Mouse (Mus musculus) liver, postnatal 0 days (tissue): ENCODE data around the gene Tmem246.

Experiments used
- CTCF ChIP-seq: sonication (generic); IDR thresholded peaks from 2 replicates; pipeline ENCODE4 v1.5.1; 2016; ENCODE audit warnings: antibody characterized with exemption, low read depth
- EP300 ChIP-seq: IDR thresholded peaks from 2 replicates; pipeline ENCODE4 v1.6.1; 2016; ENCODE audit warnings: antibody characterized with exemption, low read depth, mild to moderate bottlenecking

- no peak for TF ChIP-seq CTCF
- no peak for TF ChIP-seq EP300
These were observed 62.6 kb downstream of the Tmem246 start for GRCm38 (mm10) chr4:49535036-49535435.
